Mouse (Mus musculus) cerebellum, adult (tissue): ENCODE measurements at regions not wholly inside any gene's neighbourhood (a gene's known extent, or its start where the extent isn't known, plus 50 kb on each side); places are given as distances from the start of the nearest gene placed in this dataset.

Experiments
- ATAC-seq: cut with Nextera tagmentation; 2 replicates; pipeline ENCODE4 v1.9.2; 2017; ENCODE audit warnings: mild to moderate bottlenecking, moderate library complexity, mixed read lengths; ENCODE audit not compliant: insufficient number of reproducible peaks, low FRiP score, low TSS enrichment

DNA sequence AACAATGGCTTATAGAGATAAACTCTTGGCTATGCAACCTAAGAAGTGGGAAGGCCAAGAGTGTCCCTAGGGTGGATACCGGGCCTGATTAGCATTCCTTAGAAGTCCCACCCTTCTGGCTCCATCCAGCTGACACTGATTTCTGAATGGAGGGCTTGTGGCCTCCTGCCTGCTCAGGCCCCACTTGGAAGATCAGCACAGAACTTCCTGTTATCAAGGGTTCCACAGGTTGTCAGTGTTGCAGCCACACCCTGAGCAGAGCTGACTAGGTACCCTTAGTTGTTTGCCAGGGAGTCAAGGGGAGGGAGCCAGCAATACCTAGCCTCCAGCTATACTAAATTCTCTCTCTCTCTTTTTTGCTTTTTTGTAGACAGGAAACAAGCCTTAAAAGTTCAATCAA, 164.1 kb upstream of the Olig3 start:
- ATAC-seq: no peak

DNA sequence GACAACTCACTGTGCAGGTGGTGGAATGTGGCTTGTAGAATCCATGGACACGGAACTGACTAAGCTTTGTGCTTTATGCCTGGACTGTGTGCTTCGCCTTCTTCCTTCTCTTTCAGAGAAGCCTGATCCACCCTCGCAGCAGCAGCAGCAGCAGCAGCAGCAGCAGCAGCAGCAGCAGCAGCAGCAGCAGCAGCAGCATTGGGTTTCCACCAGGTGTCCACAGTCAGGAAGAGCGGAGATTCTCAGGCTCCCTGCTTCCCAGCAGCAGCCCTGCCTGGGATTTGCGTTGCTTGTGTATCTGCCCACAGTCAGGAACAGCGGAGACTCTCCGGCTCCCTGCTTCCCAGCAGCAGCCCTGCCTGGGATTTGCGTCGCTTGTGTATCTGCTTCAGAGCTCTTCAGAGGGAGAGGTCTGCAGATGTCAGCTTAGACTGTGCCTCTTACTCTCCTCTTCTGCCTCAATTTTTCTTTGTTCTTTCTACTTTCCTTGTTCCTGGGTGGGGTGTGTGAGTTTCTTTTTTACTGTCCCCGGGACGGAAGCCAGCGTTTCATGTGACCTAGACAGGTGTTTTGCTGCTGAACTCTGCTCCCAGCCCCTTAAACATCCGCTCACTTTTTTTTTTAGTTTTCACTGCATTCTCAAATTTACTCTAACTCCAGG, 168.1 kb upstream of the Olig3 start:
- ATAC-seq: no peak

DNA sequence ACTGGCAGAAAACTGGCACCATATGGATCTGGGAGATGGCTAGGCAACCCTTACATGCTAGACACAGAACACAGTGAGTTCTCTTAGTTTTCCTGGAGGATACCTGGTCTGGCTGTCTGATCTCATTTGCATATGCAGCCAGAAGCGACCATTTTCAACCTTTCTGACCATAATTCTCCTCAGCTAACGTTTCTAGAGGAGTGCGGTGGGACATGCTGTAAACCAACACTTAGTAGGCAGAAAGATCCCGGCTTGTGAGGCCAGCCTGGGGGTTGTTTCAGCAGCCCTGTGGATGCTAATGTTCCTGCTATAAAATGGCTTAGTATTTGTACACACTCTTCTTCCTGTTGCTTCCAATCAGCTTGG, 168.6 kb upstream of the Olig3 start:
- no peak for ATAC-seq

DNA sequence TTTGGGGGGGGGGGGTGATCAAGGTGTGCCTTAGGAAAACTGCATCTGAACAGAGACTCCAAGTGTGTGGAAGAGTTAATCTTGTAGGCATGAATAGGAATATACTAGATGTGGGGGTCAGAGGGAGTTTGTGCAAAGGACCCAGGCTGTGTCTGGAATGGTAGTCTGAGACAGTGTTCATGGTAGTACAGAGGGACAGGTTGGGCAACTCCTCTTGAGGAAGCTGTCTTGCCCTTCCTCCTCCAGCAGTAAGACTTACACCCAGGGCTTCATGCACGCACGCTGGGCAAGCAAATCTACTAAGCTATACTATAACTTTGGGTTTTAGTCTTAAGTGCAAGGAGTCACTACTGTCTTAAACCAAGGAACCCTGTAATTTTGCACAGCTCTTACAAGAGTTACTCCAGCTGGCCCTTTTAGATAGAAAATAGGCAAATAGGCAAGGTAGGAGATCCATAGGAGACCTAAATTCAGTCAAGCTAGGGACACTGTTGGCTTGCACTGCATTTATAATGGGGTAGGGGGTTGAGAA, 169.2 kb upstream of the Olig3 start:
- no peak for ATAC-seq

DNA sequence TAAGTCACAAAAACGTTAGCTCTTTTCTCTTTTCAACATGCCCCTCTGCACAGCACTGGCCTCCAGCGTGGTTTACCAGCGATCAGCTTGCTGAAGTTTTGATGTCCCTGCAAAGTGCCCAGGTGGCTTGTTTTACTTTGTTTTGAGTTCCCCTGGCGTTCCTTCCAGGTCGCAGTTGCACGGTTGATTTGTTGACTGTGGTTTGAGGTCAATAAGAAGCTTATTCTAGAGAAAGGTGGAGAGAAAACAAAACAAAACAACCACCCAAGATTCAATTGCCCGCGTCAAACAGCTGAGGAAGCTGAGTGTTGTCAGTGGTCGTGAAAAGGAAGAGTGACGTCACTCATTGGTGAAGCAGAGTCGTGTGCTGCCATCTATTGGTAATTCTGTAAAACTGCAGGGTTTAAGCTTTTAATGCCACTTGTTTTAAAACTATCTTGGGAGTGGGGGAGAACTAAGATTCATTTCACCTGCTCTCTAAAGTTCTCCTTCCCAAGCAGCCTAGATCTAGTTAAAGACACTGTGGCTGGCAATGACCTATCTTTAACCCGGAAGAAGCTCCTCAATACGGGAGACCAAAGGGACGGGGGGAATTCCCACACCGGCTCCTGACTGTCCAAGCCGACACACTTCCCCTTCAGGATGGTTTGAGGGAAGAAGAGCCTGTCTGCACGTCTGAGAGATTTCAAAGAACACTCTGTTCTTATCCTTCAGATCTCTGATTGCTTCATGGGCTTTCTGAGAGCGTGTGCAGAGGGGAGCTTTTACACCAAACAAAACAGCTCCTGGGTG, 170.3 kb upstream of the Olig3 start:
- peak; percentile 42 for ATAC-seq

DNA sequence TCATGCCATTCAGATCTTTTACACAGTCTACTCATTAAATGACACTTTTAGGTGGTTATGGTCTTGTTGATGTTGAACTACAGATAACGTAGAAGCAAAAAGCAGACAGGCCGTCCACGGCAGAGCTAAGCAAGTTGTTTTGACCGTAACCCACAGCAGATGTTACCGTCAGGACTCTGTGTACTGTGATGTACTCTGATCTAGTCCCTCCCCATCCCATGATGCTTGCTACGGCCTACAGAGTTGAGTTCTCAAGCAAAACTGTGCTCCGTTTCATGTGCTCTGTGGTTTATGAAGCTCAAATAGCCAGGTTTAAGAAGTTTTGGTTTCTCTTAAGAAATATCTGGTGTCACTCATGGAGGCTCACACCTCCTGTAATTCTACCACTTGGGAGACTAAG, 169.4 kb upstream of the Tnfaip3 start:
- no peak for ATAC-seq

DNA sequence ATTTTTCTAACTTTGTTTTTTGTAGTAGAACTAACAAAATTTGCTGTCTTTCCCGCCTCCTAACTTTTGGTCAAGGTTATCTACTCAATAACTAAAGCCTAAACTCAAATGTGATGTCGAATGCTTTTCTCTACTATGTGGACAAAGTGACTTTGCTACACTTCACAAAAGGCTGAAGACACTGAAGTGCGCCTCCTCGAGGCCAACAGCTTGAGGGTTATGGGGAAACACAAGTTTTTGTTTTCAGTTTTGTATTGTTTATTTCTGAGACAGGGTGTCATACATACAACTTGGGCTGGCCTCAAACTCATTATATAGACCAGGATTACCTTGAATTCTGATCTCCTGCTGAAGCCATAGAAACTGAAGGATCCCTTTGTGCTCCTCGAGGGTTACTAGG, 162.4 kb upstream of the Tnfaip3 start:
- ATAC-seq: no peak

DNA sequence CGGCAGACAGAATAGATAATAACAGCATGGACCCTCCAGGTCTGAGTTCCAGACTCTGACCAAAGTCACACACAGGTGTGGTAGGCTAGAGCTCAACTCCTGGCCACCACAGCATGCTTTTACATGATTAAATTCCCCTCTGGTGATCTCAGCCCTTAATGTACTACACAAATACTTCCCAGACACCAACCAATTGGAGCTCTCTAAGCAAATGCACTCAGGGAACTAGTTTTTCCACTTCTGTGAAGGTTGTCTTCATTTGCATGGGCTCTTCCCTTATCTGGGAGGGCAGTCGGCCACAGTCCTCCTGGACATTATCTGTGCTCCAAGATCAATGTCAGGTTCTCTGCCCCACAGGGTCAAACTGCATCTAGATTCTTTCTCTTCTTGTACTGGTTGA, 162.0 kb upstream of the Tnfaip3 start:
- no peak for ATAC-seq

DNA sequence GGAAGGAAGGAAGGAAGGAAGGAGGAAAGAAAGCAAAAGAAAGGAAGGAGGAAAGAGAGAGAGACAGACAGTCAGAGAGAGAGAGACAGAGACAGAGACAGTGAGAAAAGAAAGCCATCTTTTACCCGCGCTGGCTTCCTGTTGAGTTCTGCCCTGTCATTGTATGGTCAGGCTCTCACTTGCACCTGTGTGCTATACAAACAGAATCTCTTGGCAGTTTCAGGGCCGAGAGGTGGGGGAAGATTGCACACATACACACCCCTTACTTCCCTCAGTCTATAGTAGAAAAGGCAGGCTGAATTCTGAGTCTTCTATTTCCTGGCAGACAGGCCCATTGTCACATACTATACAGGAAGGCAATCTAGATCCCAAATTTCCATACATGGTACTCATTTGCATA, 160.8 kb upstream of the Tnfaip3 start:
- no peak for ATAC-seq

DNA sequence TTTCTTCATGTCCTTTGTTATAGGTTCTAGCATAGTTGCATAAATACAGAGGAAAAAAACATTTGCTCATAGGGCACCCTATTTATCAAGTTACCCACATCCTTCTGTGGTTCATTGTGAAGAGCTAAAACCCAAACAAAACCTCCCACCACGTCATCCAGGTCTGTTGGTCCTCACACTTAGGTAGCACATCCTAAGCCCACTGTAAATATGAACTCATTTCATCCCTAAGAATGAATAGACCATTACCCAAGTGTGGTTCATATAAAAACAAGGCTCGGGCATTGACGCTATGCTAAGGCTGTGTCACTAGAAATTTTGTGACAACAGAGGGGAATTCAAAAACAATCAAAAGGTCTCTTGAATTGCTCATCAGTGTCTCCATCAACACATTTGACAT, 156.4 kb upstream of the Tnfaip3 start:
- ATAC-seq: no peak

DNA sequence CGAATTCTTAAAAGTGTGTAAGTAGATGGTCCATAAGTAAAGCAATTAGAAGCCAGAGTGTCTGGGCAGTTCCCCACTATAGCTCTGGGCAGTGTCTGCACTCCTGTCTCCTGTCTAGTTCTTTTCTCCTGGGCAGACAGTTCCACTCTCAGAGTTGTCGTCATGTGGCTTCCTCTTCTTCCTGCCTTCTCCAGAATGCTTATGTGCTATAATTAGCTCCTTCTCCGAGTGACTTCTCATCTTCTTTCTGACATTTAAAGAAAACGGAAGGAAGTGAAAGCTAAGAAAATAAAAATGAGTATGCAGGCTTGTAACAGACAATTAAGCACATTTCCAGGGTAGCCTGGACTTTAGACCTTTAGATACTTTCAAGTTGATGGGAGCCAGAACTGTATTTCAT, 155.1 kb upstream of the Tnfaip3 start:
- ATAC-seq: no peak

DNA sequence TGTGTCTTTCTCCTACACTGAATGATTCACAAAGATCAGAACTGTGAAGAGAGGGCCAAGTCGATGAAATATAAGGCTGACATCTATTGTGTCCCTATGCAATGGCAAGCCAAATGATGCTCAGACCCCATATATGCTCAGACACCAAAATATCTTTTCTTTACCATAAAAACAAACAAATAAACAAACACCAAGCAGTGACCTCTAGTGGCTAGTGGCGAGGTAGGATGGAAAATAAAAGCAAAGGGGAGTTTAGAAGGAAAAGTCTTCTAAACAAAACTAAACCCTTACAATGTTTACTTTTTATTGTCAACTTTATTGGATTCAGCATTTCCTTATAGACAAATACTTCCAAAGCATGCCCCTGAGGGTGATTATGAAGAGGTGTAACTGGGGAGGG, 153.8 kb upstream of the Tnfaip3 start:
- ATAC-seq: no peak

DNA sequence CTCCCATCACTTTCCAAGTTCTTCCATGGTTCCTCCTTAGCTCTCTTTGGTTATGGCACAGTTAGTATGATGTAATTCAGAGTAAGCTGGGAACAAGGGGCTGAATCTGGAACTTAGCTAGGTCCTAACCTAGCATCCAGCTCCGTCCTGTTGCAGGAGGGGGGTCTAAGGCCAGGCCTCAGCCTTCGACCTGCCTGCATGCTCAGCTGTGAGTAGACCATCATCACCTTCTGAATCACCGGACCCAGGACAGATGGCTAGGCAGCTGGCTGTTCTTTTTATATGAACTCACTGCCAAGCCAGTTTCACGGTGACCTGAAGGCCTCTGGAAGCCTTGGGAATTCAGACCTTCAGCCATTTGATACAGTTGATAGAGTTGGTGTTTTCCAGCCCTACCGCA, 152.9 kb upstream of the Tnfaip3 start:
- no peak for ATAC-seq

DNA sequence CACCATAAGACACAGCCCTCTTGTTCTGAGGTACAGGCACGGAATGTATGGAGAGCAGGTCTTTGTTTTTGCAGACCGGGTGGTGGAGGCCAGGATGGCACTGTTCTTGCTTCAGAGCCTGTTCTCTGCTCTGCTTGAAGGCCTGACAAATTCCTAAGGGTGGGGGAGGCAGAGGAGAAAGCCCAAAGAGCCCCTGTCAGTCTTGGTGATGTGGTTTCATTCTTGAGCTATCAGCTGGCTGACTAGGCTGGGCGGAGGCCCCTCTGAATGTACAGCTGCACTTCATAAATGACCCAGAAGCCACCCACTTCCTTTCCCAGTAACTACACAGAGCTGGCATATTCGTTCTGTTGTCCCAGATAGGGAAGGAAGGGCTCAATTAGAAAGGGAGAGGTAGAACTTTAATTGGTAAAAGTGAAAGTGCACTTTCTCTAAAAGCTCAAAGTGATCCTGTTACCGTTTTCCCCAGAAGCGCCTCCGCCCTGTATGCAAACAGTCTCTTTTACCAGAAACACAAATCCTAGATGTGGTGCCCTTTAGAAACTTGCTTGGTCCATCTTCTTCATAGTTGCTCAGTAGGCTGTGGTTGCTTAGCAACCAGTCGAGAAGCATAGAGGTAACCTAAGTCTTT, 152.3 kb upstream of the Tnfaip3 start:
- no peak for ATAC-seq

DNA sequence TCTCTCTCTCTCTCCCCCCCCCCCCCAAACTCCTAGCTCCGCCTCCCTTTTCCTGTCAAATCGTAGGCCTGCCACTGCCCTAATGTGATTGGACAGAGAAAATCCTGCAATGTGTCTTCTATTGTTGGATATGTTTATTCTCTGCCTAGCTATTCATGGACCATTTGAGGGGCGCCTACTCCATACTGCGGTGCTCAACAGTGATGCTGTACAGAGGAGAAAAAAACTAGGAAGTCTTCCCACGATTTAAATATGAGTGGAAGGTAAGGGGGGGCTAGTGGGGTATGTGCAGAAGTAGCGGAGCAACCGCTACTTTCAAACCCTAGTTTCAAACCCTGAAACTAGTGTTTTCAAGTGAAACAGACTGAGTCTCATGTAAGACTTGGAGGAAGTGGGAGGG, 151.6 kb upstream of the Tnfaip3 start:
- ATAC-seq: no peak

DNA sequence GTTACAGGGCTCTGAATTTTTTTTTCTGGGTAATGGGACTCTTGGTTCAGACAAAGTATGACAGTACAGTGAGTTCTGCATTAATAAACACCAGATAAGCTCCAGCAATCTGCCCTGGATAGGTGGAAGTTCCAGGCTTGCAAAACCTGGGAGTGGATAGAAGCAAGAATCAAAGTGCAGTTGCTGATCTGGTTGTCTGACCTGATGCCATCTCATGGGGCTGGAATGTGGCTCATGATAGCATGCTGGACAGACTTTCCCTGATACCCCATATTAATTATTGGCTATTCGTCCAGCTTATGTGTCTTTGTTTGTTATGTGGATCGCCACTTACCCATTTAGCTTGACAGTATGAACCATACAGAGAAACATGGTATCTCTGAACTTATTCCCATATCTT, 146.6 kb upstream of the Tnfaip3 start:
- ATAC-seq: no peak

DNA sequence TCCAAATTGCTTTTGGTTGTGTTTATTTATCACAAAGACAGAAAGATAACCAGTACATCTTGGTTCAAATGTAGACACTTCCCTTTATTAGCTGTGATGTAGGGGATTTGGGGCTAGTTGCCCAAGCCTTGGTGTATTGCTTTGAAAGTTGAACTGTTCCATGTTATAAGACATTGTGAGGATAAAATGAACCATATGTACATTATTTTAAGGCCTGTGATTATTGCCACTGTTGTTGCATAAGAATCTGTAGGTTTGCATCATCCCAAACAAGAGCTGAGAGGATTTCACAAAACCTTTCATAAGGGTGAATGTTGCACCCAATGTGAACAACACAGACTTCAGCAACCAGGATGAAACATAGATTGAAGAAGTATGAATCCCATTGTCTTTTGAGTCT, 145.7 kb upstream of the Tnfaip3 start:
- no peak for ATAC-seq

DNA sequence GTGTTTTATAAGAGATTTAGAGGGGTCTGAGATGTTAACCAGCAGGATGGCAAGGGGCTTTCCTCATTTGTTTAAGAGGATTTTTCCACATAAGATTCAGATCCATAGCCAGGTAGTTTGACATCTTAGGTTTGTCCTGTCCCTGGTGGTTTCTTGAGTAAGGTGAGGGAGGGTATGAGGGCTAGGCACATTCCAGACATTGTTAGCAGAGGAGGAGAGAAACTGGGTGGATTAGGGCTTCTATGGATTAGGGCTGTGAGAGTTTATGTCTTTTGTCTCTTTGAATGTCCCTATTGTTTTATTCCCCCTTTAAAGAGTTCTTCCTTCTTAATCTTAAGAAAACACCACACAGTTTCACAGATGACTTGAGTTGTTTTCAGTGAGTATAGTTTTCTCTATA, 138.6 kb upstream of the Tnfaip3 start:
- ATAC-seq: no peak

DNA sequence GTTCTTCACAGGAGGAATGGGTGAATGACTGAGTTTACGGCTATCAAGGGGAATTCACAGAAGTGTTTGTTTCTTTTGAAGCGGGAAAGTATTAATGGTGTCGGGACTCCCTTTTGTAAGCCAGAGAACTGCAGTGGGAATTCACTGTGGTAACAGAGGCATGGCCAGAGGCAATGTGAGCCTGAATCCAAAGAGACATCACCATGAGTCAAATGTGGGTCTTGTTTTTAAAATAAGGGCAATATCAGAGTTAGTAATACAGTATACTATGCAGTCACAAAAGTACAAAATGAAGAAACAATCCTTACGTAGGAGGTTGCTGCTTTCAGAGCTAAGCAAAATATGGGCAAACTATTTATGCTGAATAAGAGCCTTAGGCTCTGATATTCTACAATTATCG, 137.3 kb upstream of the Tnfaip3 start:
- ATAC-seq: no peak

DNA sequence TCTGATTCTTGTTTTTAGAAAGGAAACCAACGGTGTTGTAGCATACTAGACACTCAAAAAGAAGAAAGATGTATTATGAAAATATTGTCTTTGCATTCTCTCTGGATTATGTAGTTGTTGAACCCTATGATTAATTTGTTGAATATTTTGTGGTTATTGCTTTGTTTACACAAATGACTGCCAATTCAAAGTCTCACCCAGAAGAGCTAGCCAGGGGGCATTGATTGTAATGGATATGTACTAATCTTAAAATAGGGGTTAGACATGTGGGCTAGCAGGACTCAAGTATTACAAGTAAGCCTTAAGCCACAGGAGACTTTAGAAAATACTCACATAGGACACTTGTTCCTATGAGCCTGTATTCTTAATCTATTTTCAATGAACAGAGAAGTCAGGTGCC, 135.3 kb upstream of the Tnfaip3 start:
- no peak for ATAC-seq

DNA sequence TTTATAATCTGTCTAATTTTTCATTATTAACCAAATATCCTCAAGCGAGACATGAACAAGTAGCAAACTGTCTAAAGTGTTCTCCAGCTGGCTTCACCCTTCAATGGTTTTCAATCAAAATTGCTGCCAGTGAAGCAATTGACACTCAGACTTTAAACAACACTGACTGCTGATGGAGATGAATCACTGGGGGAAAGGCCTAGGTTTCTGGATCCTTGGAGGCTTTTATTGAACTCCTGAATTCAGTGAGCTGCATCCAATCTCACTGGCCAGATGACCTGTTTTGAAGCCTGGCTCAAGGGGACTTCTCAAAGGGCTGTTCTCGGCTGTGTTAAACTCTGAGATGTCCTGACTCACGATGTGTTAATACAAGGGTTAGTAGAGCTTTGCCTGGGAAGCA, 134.5 kb upstream of the Tnfaip3 start:
- ATAC-seq: no peak
